Mouse (Mus musculus): Measurements from ENCODE around the gene Degs2. TPM values are rescaled to one million over a fixed set of nuclear protein-coding genes. Genes with fewer than 3 reads are reported as not detected.

Degs2 gene
- total RNA-seq, 2 experiments from 2014 or later = 0.28 TPM; not detected in 1

DNA sequence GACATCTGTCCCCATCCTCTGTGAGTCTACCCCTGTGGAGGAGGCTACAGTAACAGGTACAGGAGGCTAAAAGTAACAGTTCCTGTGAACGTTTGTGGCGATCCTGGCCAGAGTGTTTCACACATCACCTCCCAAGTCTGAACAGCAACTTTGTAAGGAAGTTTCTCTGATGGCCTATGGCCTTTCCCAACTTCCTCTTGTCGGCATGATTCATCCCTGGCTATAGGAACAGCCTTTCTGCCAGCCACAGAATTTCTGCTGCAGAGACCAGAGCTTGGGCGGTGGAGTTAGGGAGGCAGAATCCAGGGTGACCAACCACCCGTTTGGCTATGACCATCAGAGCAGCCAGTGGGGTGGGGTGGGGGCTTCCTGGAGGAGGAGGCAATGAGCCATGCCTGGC, 2.1 kb downstream of the Degs2 start:
- DNase-seq (ENCODE audit: low spot score in 2 of 2) = no peak

DNA sequence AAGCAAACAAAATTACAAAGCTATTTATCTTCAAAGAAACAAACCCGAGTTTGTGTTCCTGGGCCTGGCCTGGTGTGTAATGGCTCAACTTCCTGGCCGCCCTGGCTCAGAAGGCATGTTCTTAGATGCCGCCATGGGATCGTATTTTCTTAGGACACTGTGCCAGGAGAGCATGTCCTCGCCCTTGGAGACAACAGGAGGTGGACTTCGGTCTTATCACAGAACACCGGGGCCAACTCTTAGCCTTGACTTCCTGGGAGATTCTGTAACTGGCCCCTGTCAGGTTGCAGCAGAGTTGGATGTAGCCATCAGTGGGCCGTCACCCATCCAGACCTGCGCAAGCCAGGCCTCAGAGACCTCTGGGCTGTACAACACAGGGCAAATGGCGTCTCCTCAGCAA, 2.5 kb downstream of the Degs2 start:
- DNase-seq (ENCODE audit: low spot score in 2 of 2) = no peak

DNA sequence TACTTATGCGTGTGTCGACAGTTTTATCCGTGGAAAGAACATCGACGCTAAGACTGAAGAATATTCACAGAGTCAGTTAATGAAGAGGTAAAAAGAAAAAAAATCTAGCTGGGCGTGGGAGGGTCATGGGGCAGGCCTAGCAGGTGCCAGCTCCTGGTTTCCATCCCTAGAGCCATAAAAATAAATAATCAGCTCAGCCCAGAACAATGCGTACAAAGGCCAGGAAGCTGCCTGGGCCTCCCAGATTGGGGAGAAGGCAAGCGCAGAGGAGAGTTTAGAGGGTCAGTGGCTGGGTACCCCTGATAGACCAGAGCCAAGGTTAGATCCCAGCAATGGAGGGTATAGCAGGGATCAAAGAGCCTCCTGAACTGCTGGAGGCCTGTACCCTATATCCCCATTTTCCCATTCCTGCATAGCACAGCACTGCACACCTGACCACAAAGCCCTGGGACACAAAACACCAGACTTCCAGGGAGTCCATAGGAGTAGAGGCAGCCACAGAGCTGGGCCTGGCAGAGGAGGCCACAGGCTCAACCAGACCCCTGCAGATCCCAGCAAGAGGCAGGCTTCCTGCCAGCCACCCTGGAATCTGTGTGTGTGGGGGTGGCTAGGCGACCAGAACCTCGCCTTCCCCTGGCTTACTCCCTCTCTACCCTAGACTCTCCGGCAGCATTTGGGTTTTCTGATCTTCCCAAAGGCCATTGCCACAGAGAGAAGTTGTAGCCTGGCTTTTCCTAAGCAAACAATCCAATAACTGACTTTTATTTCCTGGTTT, 3.2 kb downstream of the Degs2 start:
- DNase-seq (ENCODE audit: low spot score in 2 of 2) = no peak

DNA sequence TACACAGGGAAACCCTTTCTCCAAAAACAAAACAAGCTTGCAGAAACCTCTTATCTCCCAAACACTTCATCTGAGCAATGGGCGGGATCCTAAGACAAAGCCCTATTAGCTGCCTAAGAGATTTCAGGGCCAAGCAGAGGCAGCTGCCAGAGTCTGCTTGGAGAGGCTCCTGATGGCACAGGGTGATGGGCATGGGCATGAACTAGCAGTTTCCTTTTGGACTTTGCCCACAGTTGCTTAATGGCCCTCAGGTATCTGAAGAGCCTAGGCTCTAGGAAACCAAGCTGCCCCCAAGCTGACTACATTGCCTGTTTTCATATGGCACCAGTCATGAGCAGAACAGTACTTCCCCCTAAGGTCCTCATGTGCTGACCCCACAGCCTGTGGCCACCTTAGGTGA, 7.9 kb downstream of the Degs2 start:
- no peak for DNase-seq (ENCODE audit: low spot score in 2 of 2)

DNA sequence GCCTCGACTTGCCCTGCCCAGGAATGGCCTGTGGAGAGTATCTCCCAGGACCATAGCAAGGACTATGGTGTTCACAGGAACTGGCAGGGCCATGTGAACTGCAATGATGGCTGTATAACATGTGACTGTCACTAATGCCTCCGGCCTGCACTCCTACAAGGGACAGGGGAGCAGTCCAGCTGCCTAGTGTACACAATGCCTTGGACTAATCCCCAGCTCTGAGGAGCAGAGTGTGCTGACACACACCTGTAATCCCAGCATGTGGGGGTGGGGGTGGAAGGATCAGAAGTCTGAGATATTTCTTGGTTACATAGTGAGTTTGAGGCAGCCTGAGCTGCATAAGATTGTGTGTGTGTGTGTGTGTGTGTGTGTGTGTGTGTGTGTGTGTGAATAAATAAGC, 8.5 kb downstream of the Degs2 start:
- no peak for DNase-seq (ENCODE audit: low spot score in 2 of 2)

DNA sequence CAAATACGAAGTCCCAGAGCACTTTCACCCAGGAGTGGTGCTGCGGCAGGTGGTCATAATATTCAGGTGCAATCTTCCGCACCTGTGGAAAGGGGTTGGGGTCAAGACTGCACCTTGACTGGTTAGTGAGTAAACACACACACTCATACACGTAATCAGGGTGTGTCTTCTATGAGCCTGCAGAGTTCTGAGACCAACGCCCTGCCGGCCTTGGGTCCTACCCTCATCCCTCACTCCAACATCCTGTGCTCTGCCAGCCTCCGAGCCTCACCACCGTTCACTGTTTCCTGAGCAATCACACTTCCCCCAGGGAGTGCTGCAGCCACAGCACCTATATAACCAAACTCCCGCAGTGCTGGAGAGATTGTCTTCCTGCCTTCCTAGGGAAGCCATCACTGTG, 11.6 kb downstream of the Degs2 start:
- DNase-seq (ENCODE audit: low spot score in 2 of 2) = no peak

DNA sequence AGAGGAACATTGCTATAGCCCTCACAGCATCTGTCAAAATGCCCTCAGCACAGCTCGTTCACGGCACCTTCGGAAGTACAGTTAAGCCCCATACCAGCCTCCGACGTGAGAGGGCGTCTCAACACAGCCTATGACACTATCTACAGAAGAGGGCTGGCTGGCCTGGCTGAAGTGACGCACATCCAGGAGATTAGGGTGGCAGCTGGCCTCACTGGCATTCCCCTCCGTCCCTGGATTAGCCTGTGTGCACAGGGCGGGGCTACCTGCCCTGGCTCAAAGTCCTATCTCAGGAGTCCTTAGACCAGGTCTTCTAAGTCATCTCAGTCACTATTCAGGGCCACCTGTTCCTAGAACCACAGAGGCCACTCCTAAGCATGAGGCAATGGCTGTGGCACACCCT, 12.9 kb downstream of the Degs2 start:
- DNase-seq (ENCODE audit: low spot score in 2 of 2) = no peak

DNA sequence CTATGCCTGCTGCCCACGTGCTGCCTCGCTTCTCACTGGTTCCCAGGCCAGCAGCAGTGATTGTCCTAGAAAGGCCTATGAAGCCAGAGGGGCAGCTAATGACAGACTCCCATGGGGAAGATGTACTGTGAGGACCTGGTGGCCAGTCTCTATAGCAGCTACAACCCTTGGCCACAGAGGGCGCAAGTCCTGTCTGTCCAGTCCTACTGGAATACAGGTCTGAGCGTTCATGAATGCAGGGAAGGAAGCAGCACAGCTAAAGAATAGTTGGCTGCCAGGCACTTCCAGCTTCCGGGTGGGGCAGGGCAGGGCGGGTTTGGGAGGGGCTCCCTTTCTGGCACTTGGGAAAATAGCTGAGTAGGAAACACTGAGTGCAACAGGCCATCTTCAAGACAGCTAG, 15.2 kb downstream of the Degs2 start:
- DNase-seq (ENCODE audit: low spot score in 2 of 2) = no peak

DNA sequence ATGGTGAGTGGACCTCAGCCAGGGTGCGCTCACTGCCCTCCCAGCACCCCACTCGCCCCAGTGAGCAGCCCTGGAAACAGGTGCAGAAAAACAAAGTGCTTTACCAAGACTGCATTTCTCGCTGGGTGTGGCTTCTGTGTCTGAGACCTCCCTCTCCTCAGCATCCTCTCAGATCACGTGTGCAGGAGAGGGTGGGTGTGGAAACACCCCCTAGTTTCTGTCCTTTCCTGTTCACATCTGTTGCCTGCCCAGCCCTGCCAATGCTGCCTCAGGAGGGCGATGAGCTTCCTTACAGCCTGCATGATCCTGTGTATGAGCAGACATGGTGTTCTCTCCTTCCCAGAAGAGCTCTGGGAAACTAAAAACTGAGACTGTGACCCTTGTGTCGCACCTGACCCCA, 15.7 kb downstream of the Degs2 start:
- DNase-seq (ENCODE audit: low spot score in 2 of 2) = no peak

DNA sequence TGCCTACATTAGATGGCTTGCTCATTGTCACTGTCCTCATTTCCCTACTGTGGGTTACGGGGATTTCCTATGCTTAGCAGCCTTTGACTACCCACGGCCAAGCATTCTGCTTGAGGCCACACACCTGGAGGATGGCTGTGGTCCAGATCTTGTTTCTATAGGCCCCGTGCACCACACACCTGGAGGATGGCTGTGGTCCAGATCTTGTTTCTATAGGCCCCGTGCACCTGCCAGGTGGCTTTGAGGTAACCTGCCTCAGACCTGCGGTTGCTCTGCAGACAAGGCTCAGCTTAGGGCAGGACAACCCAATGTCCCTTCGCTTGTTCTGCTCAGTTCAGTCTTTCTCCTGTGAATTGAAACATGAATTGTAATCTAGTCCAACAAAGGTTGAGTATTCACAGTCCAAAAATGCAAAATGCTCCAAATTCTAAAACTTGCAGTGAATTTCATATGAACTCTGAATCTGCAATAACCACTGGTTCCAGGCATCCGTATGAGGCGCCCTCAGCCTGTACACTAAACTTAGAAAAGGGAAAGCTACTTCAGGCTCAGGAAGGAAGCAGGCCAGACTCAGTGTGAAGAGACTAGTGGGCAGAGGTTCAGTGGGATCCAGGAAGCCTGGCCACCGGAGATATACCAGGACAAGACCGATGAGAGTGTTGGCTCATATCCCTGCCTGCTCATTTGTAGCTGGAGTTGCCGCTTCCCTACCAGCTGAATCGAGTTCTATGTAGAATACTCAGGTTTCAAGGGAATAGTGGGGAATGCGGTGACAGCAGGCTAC, 19.7 kb downstream of the Degs2 start:
- DNase-seq (ENCODE audit: low spot score in 2 of 2) = no peak

DNA sequence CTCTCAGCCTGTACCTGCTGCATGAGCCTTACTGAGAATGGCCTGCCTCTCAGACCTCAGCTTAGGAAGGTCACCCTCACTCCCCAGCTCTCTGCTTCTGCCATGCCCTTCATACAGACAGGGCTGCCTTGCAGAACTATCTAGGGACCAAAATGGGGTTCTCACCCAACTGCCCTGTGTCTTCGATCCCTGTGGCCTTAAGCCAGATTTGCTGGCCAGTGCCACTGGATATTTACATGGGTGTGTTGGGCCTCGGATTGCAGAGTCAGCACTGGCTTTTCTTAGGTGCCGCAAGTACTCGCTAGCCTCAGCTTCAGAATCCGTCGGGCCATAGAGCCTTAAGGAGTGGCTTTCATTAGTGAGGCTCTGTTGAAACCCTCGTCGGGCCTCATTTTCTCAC, 21.3 kb downstream of the Degs2 start:
- DNase-seq (ENCODE audit: low spot score in 2 of 2) = no peak

DNA sequence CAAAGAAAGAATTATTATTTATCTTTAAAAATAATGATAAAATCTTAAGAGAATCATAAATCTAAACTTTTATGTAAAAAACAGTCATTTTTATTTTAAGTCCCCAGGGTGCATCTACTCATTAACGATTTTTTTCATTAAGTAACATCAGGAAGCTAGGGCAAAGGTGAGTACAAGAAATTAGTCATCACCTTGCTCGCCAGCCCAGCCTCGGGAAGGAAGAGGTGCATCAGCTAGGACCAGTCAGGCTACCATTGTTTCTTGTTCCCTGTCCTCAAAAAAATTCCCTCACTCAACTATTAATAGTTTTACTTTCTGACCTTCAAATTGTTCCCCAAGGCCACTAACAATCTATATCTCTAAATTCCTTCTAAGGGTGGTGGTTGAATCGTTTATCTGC, 23.7 kb downstream of the Degs2 start:
- DNase-seq (ENCODE audit: low spot score in 2 of 2) = no peak

DNA sequence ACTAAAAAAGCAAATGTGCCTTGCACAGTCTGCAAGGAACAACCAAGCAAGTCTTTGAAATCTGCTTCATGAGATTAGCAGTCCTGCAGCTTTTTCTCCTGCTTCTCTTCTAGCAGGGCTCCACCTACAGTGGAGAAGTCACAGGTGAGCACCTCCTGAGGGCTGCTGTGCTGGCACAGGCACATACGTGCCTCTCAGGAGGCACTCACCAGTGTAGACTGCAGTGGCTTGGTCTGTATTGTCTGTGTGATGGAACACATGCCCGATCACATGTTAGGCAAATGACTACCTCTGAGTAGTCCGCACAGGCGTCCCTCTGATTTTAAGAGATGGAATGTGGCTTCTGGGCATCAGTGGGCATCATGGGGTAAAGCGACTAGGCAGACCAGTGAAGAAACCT, 25.0 kb downstream of the Degs2 start:
- DNase-seq (ENCODE audit: low spot score in 2 of 2) = no peak

DNA sequence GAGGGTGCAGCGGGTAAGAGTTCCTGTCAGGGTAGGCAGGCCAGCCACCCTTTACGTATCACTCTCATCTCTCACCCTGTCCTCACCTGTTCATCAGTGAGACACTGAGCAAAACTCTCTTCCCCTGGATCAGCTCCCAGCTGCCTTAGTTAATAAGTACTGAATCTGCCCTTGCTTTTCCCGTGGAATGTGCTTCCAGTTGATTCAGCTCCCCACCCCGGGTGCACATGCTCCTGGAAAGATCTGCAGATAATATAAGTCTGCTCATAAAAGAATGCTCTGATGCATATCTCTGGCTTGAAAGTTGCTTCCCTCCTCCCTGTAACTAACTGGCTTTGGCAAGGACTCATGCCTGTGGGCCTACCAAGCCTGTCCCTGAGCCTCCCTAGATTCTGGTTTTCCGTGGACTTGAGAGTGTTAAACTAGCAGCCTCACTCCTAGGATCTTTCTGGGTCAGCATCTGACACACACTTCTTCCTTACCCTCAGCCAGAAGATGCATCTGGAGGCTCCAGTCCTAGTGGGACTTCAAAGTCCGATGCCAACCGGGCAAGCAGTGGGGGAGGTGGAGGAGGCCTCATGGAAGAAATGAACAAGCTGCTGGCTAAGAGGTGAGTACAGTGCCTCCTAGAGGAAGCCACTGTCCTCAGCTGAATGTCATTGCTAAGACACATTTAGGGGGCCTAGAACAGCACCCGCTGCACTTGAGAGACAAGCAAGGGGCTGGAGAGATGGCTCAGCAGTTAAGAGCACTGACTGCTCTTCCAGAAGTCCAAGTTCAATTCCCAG, 26.3 kb downstream of the Degs2 start:
- no peak for DNase-seq (ENCODE audit: low spot score in 2 of 2)

DNA sequence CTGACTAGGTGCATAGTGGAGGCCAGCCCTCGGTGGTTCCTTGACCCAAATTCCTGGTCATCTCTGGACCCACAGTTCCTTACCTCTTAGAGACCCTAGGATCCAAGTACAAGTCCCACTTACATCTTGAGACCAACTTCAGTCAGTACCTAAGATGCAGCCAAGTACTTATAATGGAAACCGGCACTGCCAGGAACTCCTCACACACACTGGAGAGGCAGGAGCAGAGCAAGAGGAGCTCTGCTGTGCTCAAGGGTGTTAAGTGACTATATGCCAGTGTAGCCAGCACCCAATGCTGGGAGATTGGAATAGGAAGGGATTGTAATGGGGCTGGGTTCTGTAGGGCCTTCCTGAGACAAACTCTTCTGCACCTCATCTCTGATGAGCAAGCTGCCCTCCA, 27.2 kb downstream of the Degs2 start:
- DNase-seq (ENCODE audit: low spot score in 2 of 2) = no peak

DNA sequence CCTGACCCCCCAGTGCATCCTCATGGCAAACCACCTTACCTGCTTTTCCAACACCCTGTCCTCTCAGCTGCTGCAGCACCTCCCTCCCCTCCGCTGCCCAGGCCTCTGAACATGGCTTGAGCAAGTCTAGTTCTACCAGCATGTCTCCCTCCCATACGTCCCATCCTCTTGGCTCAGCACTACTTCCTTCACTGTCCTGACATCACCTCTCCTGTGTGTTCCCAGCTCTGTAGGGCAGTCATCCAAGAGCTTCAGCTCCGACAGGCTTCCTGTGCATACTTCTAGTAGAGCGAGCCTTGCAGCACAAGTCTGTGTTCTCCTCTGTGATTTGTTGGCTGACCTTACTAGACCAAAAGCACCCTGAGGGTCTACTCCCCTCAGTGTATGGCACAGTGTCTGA, 27.6 kb downstream of the Degs2 start:
- DNase-seq (ENCODE audit: low spot score in 2 of 2) = no peak

DNA sequence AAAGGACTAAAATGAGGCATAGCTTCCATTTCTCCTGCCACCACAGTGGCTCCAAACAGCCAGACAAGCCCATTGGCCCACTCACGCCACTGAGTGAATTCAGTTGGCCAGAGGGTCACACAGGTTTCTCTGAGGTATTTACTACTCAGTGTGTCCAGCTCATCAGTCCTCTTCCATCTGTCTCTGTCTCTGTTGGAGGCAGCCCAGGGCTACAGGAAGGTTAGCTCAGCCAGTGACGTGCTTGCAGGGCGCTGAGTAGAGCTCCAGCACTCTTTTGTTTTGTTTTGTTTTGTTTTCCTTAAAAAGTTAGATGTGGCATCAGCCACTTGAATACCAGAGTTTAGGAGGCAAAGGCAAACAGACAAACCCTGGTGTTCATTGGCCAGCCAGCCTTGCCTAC, 28.6 kb downstream of the Degs2 start:
- no peak for DNase-seq (ENCODE audit: low spot score in 2 of 2)

DNA sequence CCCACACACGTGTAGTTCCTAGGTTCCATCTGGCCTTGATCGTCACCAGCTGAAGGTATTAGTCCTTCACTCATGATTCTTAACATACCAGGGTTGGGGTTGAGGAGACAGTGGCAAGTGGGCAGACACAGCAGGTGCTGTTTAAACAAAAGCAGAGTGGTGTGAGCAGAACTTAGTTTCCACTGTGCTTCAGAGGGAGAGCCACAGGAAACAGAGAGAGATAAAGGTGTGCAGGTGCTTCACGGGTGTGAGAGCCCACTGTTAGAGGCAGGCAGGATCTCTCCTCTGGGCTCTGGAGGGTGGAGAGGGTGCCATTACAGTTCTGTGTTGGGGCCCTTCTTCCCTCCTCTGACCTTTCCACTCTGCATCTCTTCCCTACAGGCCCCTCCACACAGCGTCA, 29.2 kb downstream of the Degs2 start:
- DNase-seq (ENCODE audit: low spot score in 2 of 2) = no peak

DNA sequence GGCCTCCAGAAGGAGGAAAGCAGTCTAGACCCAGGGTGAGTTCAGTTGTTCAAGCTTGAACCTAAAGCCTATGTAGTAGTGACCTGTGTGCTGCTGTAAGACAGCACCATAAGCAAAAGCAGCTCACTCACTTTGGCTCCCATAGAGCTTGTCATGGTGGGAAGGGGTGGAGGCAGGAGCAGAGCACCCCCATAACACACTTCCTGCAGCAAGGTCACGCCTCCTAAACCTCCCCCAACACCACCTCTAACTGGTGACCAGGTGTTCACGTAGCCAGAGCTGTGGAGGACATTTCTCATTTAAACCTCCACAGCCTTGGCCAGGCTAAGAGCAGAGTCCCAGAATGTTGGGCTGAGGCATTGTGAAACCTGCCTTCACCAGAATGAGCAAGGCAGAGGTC, 30.6 kb downstream of the Degs2 start:
- no peak for DNase-seq (ENCODE audit: low spot score in 2 of 2)

DNA sequence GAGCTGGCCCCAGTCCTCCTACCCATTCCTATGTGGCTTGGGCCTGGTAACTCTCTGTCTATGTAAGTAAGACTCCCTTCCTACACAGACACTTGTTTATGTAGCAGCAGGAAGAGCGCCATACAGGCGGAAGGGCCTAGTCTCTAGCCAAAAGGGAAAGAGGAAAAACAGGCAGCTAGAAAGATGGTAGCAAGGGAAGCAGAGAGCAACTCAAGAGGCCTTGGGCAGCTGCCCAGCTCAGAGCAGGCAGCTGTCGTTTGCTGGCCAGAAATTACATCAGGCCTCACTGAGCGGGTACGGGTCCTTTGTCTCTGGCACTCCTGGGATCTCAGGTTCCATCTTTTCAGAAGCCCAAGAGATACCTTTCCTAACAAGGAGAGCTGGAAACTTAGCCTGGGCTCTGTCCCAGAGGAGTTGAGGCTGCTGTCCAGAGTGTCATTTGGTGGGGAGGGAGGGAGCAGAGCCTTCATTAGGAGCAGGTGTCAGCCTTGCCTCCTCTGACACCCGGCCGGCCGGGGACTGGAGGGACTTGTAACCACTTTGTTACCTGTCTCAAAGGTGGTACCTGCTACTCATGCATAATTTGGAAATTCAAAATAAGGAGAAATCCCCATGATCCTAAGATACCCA, 33.4 kb downstream of the Degs2 start:
- no peak for DNase-seq (ENCODE audit: low spot score in 2 of 2)

DNA sequence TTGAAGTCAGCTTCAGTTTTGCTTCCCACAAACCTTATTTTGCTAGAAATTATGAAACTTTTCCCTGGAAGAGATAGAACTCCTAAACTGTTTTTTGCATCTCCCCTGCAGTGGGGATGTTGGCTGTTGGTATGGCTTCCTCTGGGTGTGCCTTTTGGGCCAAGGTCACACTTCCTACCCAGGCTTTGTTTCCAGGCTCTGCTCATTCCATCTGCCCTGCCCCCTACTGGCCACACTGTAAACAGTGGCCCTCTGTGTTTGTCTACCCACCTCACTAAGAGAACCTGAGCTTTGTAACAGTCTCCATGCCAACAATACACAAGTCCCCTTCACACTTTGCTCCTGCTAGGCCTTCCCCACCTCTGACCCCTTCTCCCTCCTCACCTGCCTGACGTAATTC, 44.8 kb downstream of the Degs2 start:
- DNase-seq (ENCODE audit: low spot score in 2 of 2) = peak in 1 of 2 experiments; percentile 37

Measured in adrenal gland, postnatal 4 days (tissue).